Mouse (Mus musculus): ENCODE results near the gene Thbs1. TPM values are rescaled to one million over a fixed set of nuclear protein-coding genes. Genes with fewer than 3 reads are reported as not detected.

Thbs1 gene
- total RNA-seq, 2 experiments from 2014 or later: 6.4 to 11.3 TPM

GRCm38 (mm10) chr2:118113808-118114524 is 2.3 kb downstream of the Thbs1 start:
- no peak for DNase-seq

- no peak for DNase-seq
These were observed 3.0 kb downstream of the Thbs1 start for GRCm38 (mm10) chr2:118114671-118115070.

GRCm38 (mm10) chr2:118115647-118116046 is 4.0 kb downstream of the Thbs1 start:
- DNase-seq: no peak

- DNase-seq: no peak
These were observed 4.5 kb downstream of the Thbs1 start for GRCm38 (mm10) chr2:118116180-118116579.

- DNase-seq: no peak
These were observed 5.1 kb downstream of the Thbs1 start for GRCm38 (mm10) chr2:118116754-118117290.

GRCm38 (mm10) chr2:118117401-118117800 is 5.7 kb downstream of the Thbs1 start:
- DNase-seq: no peak

GRCm38 (mm10) chr2:118118045-118118444 is 6.4 kb downstream of the Thbs1 start:
- DNase-seq: no peak

GRCm38 (mm10) chr2:118118515-118118914 is 6.8 kb downstream of the Thbs1 start:
- DNase-seq: no peak

GRCm38 (mm10) chr2:118119684-118120083 is 8.0 kb downstream of the Thbs1 start:
- DNase-seq: no peak

- no peak for DNase-seq
These were observed 8.4 kb downstream of the Thbs1 start for GRCm38 (mm10) chr2:118120095-118120494.

- no peak for DNase-seq
These were observed 9.1 kb downstream of the Thbs1 start for GRCm38 (mm10) chr2:118120751-118121150.

GRCm38 (mm10) chr2:118122291-118122690 is 10.6 kb downstream of the Thbs1 start:
- no peak for DNase-seq

GRCm38 (mm10) chr2:118123743-118124142 is 12.1 kb downstream of the Thbs1 start:
- DNase-seq: no peak

GRCm38 (mm10) chr2:118124437-118124836 is 12.8 kb downstream of the Thbs1 start:
- no peak for DNase-seq

GRCm38 (mm10) chr2:118125211-118125939 is 13.7 kb downstream of the Thbs1 start:
- no peak for DNase-seq

- no peak for DNase-seq
These were observed 14.3 kb downstream of the Thbs1 start for GRCm38 (mm10) chr2:118125943-118126470.

- DNase-seq: no peak
These were observed 16.0 kb downstream of the Thbs1 start for GRCm38 (mm10) chr2:118127516-118128288.

- DNase-seq: no peak
These were observed 16.6 kb downstream of the Thbs1 start for GRCm38 (mm10) chr2:118128313-118128712.

- DNase-seq: no peak
These were observed 25.4 kb downstream of the Thbs1 start for GRCm38 (mm10) chr2:118137071-118137470.

GRCm38 (mm10) chr2:118137776-118138175 is 26.1 kb downstream of the Thbs1 start:
- DNase-seq: no peak

GRCm38 (mm10) chr2:118139261-118139660 is 27.6 kb downstream of the Thbs1 start:
- no peak for DNase-seq

- DNase-seq: no peak
These were observed 30.0 kb downstream of the Thbs1 start for GRCm38 (mm10) chr2:118141651-118142050.
